Mouse (Mus musculus) brain, adult 2 months (tissue): ENCODE data around the gene Umad1.

Source experiments
- DNase-seq: peaks from one replicate; pipeline ENCODE4 v3.0.0; 2011; ENCODE audit warnings: low read depth, low spot score

Umad1 gene

GRCm38 (mm10) chr6:8259004-8259666 lies at the start of gene Umad1, which contains the start of the genes Rpa3 and Gm45062:
Gene Umad1, plus strand, starts transcription at chr6:8259288.
Gene Rpa3, minus strand, starts transcription at chr6:8259173.
Gene Gm45062, plus strand, starts transcription at chr6:8259450.
- DNase-seq: peak; percentile 100

DNA sequence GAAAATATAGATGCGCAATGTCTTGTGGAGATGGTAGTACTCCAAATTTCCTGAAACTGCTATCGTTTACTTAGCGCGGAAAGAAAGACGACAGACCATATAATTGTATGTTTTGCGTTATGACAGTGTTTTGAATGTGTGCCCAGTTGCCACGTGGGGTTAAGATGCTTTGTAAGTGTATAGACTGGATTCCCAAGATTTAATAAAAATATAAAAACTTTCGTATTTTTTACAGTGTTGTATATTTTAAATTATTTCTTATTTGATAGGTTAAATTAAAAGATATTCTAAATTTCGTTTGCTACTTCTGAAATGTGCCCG lies 49.3 kb upstream of the Umad1 start:
- DNase-seq: no peak

DNA sequence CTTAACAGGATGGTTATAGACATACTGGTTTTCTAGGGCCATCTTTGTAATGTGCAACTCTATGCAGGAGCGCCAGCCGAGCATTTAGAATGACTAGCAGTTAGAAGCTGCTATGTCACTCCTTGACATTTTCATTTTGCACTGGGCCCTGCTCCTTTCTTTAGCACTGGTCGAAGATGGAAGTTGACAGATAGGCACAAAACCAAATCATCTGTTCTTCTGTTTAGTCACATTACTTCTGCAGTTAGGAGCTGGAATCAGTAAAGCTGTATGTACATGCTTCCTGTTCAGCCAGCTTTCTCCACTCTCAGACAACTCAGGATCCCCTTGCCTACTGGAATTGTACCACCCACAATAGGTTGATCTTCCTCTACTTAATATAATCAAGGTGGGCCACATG lies 48.4 kb upstream of the Umad1 start:
- no peak for DNase-seq

DNA sequence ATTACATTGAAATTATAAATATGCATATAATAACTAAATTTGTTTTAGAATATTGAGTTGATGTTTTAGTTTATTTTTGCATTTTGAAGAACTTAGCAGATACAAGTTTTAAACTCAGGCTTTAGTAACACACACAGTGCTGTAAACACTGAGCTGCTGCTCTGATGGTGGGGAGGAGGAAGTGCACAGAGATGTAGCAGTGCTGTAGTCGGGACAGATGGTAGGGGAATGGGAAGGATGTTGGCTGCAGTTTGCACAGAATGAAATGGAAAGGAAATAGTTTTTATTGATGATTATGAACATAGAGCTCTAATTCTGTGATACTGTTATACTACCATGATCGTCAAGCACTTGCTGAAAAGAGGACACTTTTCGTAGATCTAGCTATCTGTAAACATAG lies 32.1 kb upstream of the Umad1 start:
- DNase-seq: peak; percentile 56

DNA sequence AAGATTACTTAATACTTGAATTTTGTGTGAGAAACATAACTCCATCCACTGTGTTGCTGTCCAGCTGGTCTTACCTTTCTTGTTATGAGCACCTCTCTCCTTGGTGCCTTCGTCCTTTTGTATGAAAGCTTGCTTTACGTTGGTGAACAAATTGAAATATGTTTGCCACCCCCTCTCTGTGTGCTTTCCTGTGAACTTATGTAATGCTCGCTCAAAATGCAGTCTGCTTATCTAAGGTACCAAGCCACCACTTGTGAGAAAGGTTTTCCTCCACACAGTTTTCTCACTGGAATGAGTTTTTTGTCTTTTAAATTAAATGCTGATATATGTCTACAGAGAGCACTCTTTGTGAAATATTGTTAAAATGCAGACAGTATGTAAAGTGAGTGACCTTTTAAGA lies 30.5 kb upstream of the Umad1 start:
- DNase-seq: peak; percentile 54

- DNase-seq: no peak
Observed at GRCm38 (mm10) chr6:8258316-8258715, 772 bp upstream of the Umad1 start.

DNA sequence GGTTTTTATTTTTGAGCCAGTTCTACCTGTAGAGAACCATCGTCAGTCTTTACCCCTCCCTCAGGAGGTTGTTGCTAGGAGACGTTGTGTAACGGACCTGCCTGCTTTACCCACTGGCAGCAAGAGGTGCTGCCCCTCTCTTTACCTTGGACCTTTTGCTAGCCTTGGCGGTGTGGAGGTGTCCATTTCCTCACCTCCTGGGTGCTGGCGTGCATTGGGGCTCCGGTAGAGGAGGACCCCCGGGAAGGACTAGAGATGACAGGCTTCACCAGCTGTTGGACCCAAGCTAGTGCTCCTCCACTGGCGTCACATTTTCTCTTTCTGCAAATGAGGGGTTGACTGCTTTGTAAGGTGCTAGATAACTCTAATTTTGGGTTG lies 568 bp downstream of the Umad1 start:
- no peak for DNase-seq

DNA sequence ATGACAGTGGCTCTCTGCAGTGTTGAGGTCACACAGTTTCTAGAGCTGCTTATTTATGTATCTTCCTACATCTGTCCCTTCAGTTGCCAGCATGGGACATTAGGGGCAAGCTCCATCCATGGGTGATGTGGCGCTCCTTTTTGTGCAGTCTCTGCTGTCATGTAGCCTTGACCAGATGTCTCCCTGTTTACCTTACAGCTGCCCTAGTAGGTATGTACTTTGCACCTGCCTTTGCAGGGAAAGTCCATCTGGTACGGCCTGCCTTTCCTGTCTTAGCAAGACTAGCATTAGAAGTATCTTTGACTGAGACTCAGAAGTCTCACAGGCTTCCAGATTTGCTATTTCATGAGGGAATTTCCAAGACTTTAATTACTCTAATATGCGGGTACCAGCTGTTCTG lies 12.0 kb downstream of the Umad1 start:
- no peak for DNase-seq

- peak; percentile 65 for DNase-seq
Observed at GRCm38 (mm10) chr6:8274387-8275054, 15.4 kb downstream of the Umad1 start.

DNA sequence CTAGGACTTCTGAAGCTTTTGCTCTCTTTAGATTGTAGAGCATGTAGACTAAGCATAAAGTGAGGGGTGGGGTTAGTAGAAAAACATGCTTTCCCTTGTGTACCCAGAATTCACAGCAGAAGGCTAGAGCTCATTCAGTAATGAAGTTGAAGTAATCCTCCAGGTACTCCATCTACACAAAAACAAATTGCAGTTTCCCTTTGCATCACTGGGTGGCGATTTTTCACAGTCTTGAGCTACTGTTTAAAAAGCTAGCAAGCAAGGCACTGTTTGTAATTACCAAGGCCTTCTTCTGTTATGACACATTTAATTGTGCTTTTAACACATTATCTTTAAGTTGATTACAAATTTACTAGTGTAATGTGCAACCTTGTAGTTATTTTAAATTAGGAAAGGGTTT lies 16.0 kb downstream of the Umad1 start:
- peak; percentile 93 for DNase-seq

- DNase-seq: no peak
Observed at GRCm38 (mm10) chr6:8276431-8276830, 17.3 kb downstream of the Umad1 start.

DNA sequence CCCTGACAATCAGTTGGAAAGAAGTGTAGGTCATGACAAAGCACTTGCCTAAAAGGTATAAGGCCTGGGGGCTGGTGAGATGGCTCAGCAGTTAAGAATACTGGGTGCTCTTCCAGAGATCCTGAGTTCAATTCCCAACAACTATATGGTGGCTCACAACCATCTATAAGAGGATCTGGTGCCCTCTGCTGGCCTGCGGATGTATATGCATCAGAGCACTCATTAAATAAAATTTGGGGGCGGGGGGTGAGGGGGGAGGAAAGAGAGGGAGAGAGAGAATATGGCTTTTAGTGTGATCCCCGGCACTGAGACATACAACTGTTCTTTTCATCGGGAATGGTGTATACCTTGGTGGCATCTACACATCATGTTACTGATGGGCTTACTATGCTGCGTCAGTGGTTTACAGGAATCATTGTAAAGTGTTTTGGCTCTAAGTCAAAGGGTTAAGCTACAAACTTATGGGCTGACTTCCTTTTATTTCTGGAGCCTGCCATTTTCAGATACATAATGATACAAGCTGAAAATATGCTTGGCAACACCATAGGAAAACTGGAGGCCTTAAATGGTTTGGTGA lies 19.4 kb downstream of the Umad1 start:
- DNase-seq: no peak

GRCm38 (mm10) chr6:8283255-8283654 lies 24.2 kb downstream of the Umad1 start:
- DNase-seq: no peak

DNA sequence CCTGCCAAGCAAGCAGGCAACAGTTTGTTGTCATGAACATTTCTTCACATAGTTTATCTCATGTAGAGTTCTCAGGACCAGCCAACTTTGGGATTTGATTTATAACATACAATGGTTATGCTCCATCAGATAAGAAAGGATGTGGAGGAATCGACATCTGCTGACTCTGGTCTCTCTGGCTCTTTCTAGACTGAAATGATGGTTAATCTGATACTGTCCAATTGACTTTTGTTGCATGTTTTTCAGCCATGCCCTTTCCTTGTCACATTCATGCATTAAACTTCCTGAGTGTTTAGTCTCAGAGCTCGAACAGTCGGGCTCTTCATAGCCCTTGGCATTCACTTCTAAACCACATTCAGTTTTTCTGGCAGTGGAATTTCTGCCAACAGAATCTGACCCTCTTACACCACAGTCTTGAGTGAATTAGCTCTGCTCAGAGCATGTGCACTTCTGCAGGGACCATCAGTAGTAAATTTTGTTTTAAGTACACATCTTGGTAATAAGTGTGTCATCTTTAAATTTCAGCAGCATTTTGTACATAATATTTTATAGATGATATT lies 26.4 kb downstream of the Umad1 start:
- DNase-seq: peak; percentile 42

GRCm38 (mm10) chr6:8286146-8286545 lies 27.1 kb downstream of the Umad1 start:
- DNase-seq: no peak

DNA sequence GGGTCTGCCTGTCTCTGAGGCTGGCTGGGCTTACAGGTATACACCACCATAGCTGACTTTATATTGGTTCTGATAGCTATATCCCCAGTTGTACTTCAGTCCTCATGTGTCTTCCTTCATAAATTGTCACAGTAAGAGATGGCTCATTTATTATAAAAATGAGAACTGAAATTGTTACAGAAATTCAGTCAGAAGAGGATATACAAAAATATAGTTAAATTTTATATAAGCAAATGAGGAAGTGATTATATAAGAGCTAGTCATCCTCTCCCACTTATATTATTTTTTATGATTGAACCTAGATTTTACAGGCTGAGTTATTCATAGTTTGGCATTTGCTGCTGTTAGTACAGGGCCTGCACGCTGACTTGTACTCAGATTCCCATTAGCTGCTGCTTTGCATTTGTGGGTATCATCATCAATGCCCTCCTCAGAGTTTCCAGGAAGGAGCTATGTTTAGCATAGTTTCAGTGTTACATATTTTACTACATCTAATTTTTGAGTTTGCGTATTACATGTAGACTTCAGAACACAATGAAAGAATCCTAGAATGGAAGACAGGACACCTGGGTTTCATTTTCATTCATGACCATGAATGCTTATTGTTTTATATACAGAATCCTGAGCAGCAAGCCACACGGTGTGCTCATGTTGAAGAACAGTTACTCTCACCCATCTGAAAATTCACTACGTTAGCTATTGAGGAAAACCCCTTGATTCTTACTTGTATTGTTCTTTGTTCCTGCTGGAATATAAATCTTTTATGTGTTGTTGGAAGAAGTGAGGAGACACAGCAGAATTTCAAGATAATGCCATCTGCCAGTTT lies 29.9 kb downstream of the Umad1 start:
- peak; percentile 55 for DNase-seq

GRCm38 (mm10) chr6:8294048-8294784 lies 35.1 kb downstream of the Umad1 start:
- DNase-seq: no peak

DNA sequence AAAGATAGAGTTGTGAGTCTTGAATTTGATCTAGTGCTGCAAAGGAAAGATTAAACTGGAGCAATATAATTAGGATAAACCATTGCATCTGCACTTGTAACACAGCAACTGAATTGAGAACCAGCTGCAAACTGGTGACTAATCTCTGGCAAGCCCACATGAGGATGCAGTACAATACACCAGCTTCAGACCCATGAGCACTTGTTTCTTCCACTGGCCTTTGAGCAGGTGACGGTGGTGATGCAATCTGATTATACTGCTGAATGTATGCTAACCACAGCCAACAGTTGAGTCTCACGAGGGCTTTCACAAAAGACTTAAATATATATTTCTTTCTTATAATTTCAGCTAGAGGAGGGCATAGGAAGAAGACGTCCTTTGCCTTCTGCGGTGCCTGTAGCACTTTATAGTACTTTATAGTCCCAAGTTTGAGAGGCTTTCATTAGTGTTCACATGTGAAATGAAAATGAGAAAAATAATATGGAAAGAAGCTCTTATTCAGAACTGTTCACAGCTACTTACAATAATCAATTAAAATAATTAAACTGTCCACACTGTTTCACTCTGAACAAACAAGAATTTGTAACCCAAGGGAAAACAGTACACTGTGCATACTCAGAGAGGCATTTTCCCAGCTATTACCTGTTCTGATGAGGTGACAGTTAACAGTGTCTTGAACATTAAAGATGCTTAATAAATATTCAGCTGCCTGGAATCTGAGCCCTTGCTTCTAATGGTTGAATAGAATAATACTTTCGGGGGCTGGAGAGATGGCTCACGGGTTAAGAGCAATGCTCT lies 40.2 kb downstream of the Umad1 start:
- DNase-seq: peak; percentile 89

DNA sequence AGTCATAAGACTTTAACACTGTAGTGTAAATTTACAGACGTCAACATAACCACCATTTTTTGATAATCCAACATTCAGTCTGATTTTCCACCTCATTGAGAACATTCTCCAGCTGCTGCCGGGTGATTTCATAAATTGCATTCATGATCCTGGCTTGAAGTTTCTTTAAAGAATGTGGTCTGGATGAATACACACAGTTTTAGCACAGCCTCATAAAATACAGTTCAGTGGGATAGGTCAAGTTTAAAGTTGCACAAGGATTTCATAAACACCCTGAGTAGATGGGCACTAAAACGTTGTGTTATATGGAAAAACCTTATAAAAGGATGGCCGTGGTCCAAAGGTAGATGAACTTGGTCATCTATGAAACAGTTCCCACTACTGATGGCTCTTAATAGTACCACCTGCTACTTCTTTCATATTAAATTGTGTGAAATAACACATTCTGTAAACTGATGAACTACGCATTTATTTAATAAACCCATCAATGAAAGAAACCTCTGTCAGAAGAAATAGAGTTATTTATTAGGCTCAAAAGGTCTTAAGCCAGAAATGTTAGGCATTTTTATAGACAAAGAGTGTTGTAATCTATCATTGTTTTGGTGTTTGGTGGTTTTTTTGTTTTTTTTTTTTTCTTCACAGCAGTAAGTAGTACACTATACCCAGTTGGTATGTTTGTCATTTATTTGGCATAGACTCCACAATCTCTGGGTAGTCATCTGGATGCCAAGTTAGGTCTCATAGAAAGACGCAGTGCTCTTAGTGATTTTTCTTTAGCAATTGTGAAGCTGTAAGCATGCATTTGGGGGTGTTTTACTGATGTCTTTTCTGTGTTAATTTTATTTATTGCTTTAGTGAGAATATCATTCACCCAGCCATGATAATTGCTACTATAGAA lies 49.0 kb downstream of the Umad1 start:
- peak; percentile 23 for DNase-seq
